Mouse (Mus musculus): ENCODE measurements around the gene Abhd14b. TPM values are rescaled to one million over a fixed set of nuclear protein-coding genes. Genes with fewer than 3 reads are reported as not detected.

Gene Abhd14b
- total RNA-seq, 2 experiments from 2014 or later = 4.7 to 4.8 TPM

GRCm38 (mm10) chr9:106429221-106430014 is 17.8 kb upstream of the Abhd14b start, which contains the start of gene Rpl29:
TSS of gene Rpl29 (plus strand) at chr9:106429454.
- peak; percentile 93 for DNase-seq

GRCm38 (mm10) chr9:106430015-106430264 is 17.3 kb upstream of the Abhd14b start:
- no peak for DNase-seq

DNA sequence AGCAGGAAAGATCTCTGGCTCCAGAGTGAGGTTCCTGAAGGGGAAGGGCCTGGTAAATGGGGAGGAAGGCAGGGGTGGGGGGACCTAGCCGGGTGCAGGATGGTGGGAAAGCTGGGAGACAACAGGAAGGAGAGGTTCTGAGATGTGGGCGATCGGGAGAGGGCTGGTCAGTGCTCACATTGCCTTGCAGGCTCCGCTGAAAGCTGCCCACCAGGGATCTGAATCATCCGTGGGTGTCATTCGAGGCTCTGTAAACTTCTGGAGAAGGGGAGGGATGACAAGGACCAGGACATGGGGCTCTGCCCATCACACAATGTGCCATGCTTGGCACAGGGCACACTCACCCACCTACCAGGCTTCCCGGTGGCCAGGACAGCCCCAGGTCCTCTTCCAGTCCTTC is 13.9 kb upstream of the Abhd14b start:
- DNase-seq = no peak

DNA sequence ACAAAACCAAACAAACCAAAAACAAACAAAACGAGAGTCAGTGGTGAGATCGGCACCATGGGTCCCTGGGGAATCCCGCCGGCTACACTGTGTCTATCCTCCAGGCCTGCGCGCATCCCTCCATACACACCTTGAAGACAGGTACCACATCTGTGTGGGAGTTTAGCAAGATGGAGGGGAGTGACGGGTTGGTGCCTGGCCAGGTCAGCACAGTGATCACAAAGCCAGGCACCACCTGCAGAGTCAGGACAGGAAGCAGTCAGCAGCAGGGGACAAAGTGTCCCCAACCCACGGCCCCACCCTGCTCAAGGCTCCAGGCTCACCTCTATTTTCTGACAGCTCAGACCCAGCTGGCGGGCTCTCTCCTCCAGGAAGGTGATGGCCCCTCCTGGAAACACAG is 10.7 kb upstream of the Abhd14b start:
- DNase-seq = no peak

DNA sequence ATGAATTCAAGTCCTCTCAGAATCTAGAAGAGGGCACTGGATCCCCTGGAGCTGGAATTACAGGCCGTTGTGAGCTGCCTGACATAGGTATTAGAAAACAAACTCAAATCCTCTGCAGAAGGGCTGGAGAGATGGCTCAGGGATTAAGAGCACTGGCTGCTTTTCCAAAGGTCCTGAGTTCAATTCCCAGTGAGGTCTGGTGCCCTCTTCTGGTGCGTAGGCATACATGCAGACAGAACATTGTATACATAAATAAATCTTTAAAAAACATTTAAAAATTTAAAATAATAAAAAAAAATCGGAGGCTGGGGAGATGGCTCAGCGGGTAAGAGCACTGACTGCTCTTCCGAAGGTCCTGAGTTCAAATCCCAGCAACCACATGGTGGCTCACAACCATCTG is 4.6 kb upstream of the Abhd14b start:
- DNase-seq = no peak

DNA sequence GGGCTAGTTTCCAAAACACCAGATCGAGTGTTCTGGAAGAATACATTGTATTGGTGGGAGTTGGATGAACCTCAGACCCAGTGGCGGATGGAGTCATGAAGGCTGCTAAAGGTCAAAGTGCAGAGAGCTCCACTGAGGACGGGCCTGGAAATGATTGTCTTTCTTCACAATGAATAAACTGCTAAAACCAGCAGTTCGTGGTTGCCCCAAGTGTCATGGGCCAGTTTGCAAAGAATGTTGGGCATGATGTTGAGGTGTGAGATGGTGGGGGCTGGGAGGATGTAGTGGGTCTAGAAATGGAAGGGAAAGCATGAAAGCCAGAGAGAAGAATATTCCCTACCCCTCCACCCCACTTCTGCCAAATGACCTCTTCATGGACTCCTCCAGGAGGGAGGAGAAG is 2.4 kb upstream of the Abhd14b start:
- no peak for DNase-seq

DNA sequence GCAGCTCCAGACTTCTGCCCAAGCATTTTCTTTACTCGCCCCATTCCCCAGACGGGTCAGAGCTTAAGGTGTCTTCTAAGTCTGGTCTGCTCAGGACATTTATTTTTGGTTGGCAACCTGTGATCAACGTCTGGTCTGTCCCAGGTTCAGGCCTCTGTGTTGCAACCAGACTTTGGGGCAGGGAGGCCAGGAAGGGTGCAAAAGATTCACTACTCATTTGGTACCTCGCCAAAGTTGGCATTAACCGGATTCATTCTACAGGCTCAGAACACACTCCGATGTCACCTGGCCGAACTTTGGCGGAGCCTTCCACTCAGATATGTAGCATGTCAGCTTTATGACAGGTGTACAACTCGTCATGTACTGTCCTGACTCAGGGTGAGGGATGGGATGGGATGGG is 692 bp downstream of the Abhd14b start:
- DNase-seq = no peak

DNA sequence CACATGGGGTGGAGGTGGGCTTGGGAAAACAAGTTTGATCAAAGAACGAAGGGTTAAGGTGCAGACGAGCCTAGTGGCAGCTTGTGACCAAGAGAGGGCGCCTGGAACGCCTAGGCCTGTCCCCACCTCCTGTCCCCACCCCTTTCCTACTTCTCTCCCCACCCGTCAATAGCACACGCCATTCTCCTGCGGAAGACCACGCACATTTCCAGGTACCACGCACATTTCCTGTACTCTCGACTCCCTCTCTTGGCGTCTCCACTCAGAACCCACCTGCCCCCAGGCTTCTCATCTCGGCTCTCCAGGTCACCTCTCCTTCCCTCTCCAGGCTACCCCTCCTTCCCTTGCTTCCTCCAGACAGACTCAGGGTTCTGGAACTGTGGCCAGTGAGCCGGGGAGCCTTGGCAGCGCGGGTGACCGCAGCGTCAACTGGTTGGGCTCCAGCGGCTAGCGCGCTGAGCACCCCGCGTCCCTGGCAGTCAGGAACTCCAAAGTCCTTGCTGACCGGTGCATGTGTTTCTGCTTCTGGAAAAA is 1.3 kb downstream of the Abhd14b start:
- DNase-seq = peak; percentile 93

GRCm38 (mm10) chr9:106449947-106450346 is 2.7 kb downstream of the Abhd14b start:
- DNase-seq = peak; percentile 46

DNA sequence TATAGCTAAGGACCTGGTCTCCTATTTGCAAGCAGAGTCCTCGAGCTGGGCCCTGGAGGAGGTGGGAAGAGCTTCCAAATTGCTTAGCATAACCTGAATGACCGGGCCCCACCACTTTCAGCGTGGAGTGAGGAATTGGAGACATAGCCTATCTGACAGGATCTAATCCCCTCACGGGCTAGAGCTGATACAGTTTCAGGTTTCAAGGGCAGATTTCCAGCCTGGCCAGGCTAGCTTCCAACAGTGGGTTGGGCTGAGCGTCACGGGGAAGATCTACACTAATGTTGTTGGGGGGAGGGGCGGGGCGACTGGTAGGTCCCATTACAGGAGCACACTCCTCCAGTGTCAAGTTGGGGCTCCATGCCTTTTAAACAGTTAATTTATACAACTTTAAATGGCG is 3.4 kb downstream of the Abhd14b start:
- peak; percentile 68 for DNase-seq

DNA sequence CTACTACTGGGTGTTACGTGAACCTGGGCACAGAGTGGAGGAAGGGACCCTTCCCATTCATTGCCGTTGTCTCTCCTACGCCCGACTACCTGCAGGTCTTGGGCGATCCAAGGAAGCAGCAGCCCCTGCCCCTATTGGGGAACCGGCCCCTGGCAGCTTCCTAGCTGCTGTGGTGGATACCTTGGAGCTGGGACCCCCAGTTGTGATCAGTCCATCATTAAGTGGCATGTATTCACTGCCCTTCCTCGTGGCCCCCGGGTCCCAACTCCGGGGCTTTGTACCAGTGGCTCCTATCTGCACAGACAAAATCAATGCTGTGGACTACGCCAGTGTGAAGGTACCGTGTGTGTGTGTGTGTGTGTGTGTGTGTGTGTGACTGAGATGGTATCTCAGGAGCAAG is 4.0 kb downstream of the Abhd14b start:
- DNase-seq = no peak

DNA sequence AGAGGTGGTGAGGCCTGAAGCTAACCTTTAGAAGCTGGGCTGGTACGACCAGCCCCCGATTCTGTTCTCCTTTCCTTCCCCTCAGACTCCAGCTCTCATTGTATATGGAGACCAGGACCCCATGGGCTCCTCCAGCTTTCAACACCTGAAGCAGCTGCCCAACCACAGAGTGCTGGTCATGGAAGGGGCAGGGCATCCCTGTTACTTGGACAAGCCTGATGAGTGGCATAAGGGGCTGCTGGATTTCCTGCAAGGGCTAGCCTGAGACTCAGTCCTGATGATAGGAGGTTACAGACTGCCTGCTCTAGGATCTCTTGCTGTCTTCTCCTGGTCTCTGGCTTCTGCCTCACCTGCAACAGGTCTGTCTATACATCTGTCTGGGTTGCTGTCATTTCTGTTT is 4.6 kb downstream of the Abhd14b start:
- DNase-seq = no peak

DNA sequence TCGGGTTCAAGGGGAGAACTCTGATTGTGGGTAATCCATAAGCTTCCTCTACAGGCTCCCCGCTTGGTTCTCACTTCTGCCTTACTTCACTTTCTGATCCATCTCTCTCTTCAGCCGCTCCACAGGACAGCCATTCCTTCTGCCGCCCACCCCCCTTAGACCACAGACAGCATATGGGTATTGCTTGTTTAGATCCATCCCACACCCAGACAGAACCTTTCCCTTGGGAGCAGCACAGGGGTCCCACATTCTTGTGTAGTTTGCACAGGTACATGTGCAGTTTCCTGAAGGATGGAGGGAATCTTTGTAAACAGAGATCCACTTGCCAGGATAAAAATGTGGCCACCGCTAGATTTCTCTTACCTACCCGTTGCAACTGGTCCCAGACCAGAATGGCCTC is 5.1 kb downstream of the Abhd14b start:
- DNase-seq = no peak

DNA sequence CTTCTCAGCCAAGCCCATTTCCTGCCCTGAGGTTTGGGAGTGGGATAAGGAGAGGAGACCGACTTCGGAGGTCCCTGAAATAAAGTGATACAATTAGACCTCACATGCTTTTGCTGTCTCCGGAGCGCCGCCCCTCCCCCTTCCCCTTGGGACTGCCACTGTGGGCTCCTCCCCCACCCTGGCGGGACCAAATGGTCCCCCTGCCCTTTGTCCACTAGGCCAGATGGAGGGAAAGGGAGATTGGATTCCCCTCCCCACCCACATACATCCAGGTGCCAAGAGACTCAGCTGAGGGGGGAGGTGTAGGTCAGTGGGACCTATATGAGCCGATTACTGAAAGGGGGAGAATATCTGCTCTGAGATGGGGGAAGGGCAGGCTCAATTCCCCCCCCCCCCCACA is 5.6 kb downstream of the Abhd14b start:
- no peak for DNase-seq

- DNase-seq = peak; percentile 69
These were observed 6.2 kb downstream of the Abhd14b start, which contains the start of gene Pcbp4 for GRCm38 (mm10) chr9:106453271-106454070. TSS of gene Pcbp4 (plus strand) at chr9:106453291.

- DNase-seq = no peak
These were observed 7.0 kb downstream of the Abhd14b start for GRCm38 (mm10) chr9:106454071-106454761.

DNA sequence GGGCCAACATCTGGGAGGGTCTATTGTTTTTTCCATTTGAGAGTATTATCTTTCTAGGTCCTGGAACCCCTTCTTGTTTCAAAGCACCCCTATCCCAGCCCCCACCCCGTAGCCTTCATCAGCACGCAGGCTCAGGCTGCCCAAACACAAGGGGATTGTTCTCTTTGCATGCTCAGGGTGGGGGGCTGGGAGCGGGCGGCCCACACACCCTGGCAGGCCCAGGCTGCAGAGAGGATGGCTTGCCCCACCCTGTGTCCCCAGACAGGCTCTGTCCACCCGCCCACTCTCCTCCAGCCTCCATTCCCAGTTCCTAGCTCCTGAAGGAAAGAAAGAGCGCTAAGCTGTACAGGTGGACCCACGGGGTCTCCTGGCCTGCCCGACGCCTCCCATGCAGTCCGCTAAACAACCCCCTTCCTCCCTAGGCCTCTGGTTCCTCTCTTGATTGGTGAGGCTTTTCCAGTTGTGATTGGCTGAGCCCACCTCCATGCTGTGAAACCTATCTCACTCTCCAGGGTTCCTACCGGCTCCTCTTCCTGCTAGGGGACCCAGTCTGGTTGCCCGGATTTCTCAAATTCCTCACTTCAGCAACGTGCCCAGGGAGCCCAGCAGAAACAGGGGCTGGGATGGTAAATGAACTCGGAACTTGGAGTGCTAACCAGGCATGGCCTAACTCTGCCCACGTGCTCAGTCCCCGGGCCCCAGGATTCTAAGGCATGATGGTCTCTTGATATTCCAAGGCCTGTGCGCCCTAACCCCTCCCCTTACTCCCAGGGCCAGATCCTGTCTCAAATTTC is 7.8 kb downstream of the Abhd14b start:
- no peak for DNase-seq

GRCm38 (mm10) chr9:106456325-106457162 is 9.3 kb downstream of the Abhd14b start:
- DNase-seq = peak; percentile 50

DNA sequence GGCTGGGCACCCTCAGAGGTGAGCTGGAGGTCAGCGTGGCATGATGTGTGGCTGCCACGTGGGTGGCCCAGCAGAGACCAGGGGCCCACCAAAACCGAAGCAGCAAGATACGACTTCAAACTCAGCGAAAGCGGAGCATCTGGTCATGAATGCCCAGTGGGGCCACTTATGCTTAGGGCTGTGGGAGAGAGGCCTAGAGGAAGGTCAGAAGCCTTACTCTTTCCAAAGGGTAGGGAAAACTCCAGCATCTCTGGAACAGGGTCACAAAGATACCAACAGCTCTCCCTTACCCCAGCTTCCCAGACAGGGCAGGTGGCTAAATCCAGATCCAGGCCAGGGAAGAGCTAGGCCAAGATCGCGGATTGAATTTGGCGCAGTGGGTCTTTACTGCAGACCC is 9.9 kb downstream of the Abhd14b start:
- no peak for DNase-seq

GRCm38 (mm10) chr9:106457920-106458319 is 10.7 kb downstream of the Abhd14b start:
- DNase-seq = no peak

GRCm38 (mm10) chr9:106459946-106460345 is 12.7 kb downstream of the Abhd14b start:
- DNase-seq = no peak
